8 mouse cellular contexts compared by ENCODE assay signal in the genomic region with DNA sequence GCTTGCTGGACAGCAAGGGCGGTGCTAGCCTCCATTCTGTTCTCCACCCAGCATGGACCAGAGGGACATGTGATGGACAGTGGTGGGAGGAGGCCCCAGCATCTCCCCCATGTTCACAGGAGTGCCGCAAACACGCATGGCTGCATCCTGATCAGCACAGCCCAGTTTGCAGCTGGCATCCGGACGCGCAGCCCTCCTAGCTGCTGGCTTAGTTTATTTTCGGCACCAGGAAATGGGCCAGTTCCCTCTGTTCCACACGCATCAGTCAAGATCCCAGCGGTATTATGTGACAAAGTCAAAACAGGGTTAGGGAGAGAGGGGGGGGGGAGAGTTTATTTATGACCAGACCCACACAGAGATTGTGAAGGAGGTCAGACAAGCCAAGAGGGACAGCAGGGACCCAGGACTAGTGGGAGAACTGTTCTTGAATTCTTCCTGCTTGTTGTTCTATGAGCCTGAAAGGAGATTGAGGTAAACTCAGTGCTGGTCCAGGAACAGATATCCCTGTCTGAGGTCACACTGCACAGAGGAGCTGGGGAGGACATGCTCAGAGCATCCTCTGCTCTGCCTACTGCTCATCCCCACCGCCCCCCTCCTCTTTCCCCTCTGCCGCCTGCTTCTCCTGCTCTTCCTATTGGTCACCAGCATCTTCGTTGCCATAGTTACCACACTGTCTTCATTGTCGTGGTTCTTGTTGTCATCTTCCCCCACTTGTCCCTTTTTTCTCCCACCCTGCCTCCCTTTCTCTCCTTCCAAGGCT. TPM values are rescaled to one million over a fixed set of nuclear protein-coding genes. Genes with fewer than 3 reads are reported as not detected.
A peak's percentile ranks its signal among the peaks of the same experiment; 100 is the strongest.
DNase-seq lines count a peak whose midpoint lies in the region; ATAC-seq lines count a peak whose summit lies in the region.

No protein-coding gene starts in this region.

- H3K27ac ChIP-seq in forebrain, embryonic 14.5 days (ENCODE audit: low read depth, low read length), result peak overlapping the region; percentile 81
- H3K27ac ChIP-seq in hindbrain, embryonic 15.5 days (replicated peaks), result peak overlapping the region; percentile 86
- peak overlapping the region; percentile 90 for H3K27ac ChIP-seq in midbrain, embryonic 15.5 days

- peak; percentile 80 for DNase-seq in gastrocnemius, adult 18-20 months (ENCODE audit: low spot score)
- no peak for DNase-seq in gastrocnemius, postnatal 4 days (ENCODE audit: low spot score in 2 of 2)
- peak; percentile 85 for DNase-seq in forebrain, embryonic 14.5 days (ENCODE audit: low spot score)
- DNase-seq in left cerebral cortex, postnatal 14 days (ENCODE audit: low spot score in 2 of 2), result peak; percentile 73 to 91
- DNase-seq in urinary bladder, adult 2 months (ENCODE audit: low spot score), result no peak
- no peak for DNase-seq in cerebellum, adult 9-11 months

- H3K9me3 ChIP-seq in forebrain, embryonic 14.5 days (replicated peaks; ENCODE audit: control insufficient read depth, low read length), result no peaks in the 10 kb centered on the region
- H3K9me3 ChIP-seq in hindbrain, embryonic 15.5 days, result no peaks in the 10 kb centered on the region
- H3K9me3 ChIP-seq in midbrain, embryonic 15.5 days, result no peaks in the 10 kb centered on the region

- H3K4me1 ChIP-seq in forebrain, embryonic 14.5 days (ENCODE audit: control insufficient read depth, insufficient read depth, low read length), result peaks cover 7% of the 10 kb centered on the region
- peaks cover 22% of the 10 kb centered on the region for H3K4me1 ChIP-seq in hindbrain, embryonic 15.5 days (replicated peaks)
- H3K4me1 ChIP-seq in midbrain, embryonic 15.5 days, result peaks cover 26% of the 10 kb centered on the region

- no peak overlapping the region for H3K4me3 ChIP-seq in forebrain, embryonic 14.5 days (ENCODE audit: low read depth, low read length)
- no peak overlapping the region for H3K4me3 ChIP-seq in hindbrain, embryonic 15.5 days
- no peak overlapping the region for H3K4me3 ChIP-seq in midbrain, embryonic 15.5 days

- 61% methylated on average over 13 of the region's 13 CpGs for WGBS in forebrain, embryonic 14.5 days
- 26% methylated on average over 13 of the region's 13 CpGs for WGBS in hindbrain, embryonic 15.5 days
- 41% methylated on average over 13 of the region's 13 CpGs for WGBS in midbrain, embryonic 15.5 days

- intact Hi-C loops in left cerebral cortex, postnatal 14 days (cut with DNase I), result loop anchor here (5.0 kb wide), 1 partner anchor 42 kb away; no protein-coding TSS in a partner anchor

- H3K4me2 ChIP-seq in forebrain, embryonic 14.5 days (ENCODE audit: low read length), result no peak overlapping the region
- no peak overlapping the region for H3K4me2 ChIP-seq in hindbrain, embryonic 15.5 days
- no peak overlapping the region; the same call in 1 of the 2 replicates for H3K4me2 ChIP-seq in midbrain, embryonic 15.5 days

- H3K36me3 ChIP-seq in forebrain, embryonic 14.5 days (ENCODE audit: control insufficient read depth, insufficient read depth, low read length), result no peaks in the 10 kb centered on the region
- no peaks in the 10 kb centered on the region for H3K36me3 ChIP-seq in hindbrain, embryonic 15.5 days
- no peaks in the 10 kb centered on the region for H3K36me3 ChIP-seq in midbrain, embryonic 15.5 days (replicated peaks)

- H3K9ac ChIP-seq in forebrain, embryonic 14.5 days (ENCODE audit: low read length), result no peak overlapping the region
- no peak overlapping the region for H3K9ac ChIP-seq in hindbrain, embryonic 15.5 days
- H3K9ac ChIP-seq in midbrain, embryonic 15.5 days, result no peak overlapping the region; the same call in 1 of the 2 replicates

- ATAC-seq in forebrain, embryonic 14.5 days, result peak; percentile 94
- peak; percentile 94 for ATAC-seq in hindbrain, embryonic 15.5 days (ENCODE audit: low FRiP score, low read depth)
- ATAC-seq in midbrain, embryonic 15.5 days (replicated peaks), result peak; percentile 97

- H3K27me3 ChIP-seq in forebrain, embryonic 14.5 days (replicated peaks; ENCODE audit: control insufficient read depth, insufficient read depth, low read length), result no peaks in the 10 kb centered on the region
- H3K27me3 ChIP-seq in hindbrain, embryonic 15.5 days, result no peaks in the 10 kb centered on the region
- H3K27me3 ChIP-seq in midbrain, embryonic 15.5 days (replicated peaks), result no peaks in the 10 kb centered on the region

RNA-seq across cellular contexts. Expression of a gene that starts 22.6 kb away (rescaled TPM):
- 10 to 100 TPM in 1 of 2 experiments, 1 to 10 TPM in 1; 9.0 to 10.9 TPM for total RNA-seq in gastrocnemius, adult 18-20 months (2021)
- 10 to 100 TPM in 1 of 2 experiments, 1 to 10 TPM in 1; 5.7 to 11.4 TPM for total RNA-seq in gastrocnemius, postnatal 4 days (2021)
- 0.10 and 0.14 TPM in 2 replicates for polyA plus RNA-seq in forebrain, embryonic 14.5 days (2014; fragmentation: Nextera tagmentation; extraction: Ambion mirVana)
- polyA plus RNA-seq in hindbrain, embryonic 15.5 days (2015; fragmentation: Nextera tagmentation; extraction: Ambion mirVana), result 0.28 and 0.54 TPM in 2 replicates
- total RNA-seq in left cerebral cortex, postnatal 14 days (2021), result 1 to 10 TPM; 1.9 to 4.0 TPM
- polyA plus RNA-seq in midbrain, embryonic 15.5 days (2015; fragmentation: Nextera tagmentation; extraction: Ambion mirVana), result 0.32 and 0.56 TPM in 2 replicates
- polyA plus RNA-seq in urinary bladder, adult 2 months (2012; rRNA removed), result 10.0 and 10.3 TPM in 2 replicates

RNA-seq across cellular contexts. Expression of a gene that starts 51.7 kb away (rescaled TPM):
- total RNA-seq in gastrocnemius, adult 18-20 months (2021), result 10 to 100 TPM; 12.1 to 12.6 TPM
- total RNA-seq in gastrocnemius, postnatal 4 days (2021), result 10 to 100 TPM; 12.1 to 14.9 TPM
- 53.2 and 57.5 TPM in 2 replicates for polyA plus RNA-seq in forebrain, embryonic 14.5 days (2014; fragmentation: Nextera tagmentation; extraction: Ambion mirVana)
- polyA plus RNA-seq in hindbrain, embryonic 15.5 days (2015; fragmentation: Nextera tagmentation; extraction: Ambion mirVana), result 81.3 and 83.9 TPM in 2 replicates
- total RNA-seq in left cerebral cortex, postnatal 14 days (2021), result 100 to 1,000 TPM; 134 to 140 TPM
- polyA plus RNA-seq in midbrain, embryonic 15.5 days (2015; fragmentation: Nextera tagmentation; extraction: Ambion mirVana), result 65.1 and 69.5 TPM in 2 replicates
- 17.6 and 20.6 TPM in 2 replicates for polyA plus RNA-seq in urinary bladder, adult 2 months (2012; rRNA removed)

Comparison
In these comparisons a context has a peak if more than half of its experiments do, and no peak if none do; other contexts are left out.
1. DNase-seq: peak in gastrocnemius, adult 18-20 months (single experiment), forebrain, embryonic 14.5 days (single experiment) and left cerebral cortex, postnatal 14 days (2 of 2); none in gastrocnemius, postnatal 4 days (0 of 2), urinary bladder, adult 2 months (single experiment) and cerebellum, adult 9-11 months (single experiment).
2. Peak in every context shown above with its lines, with median percentiles within 50 percentile points of each other: ATAC-seq and H3K27ac ChIP-seq.